Comparison of ENCODE assay signal across 17 mouse cellular contexts in genomic region chr1:82946029-82946428, GRCm38 (mm10). TPM values are rescaled to one million over a fixed set of nuclear protein-coding genes. Genes with fewer than 3 reads are reported as not detected.
DNase-seq lines count a peak whose midpoint lies in the region; ATAC-seq and TF ChIP-seq lines count a peak whose summit lies in the region.
"Not testable (repeated sequence)": the region's sequence is repeated elsewhere in the genome, so short reads cannot be mapped to it uniquely, and the experiment has no call there.
"Had no signal": no experiment of that assay in that cellular context is flagged by ENCODE, and none has a peak within 500 bp of the region (broad histone marks: within the 10 kb centered on the region; RNA-seq: fewer than 3 reads in every experiment).

No protein-coding gene starts in this region.

- TF ChIP-seq EP300 in lung, postnatal 0 days (IDR thresholded peaks at IDR 0.05), result not testable (repeated sequence)

- DNase-seq in T-cell, adult 2 months (ENCODE audit: low spot score), result peak; percentile 36
- DNase-seq in lung, postnatal 0 days (ENCODE audit: low spot score), result not testable (repeated sequence)
- DNase-seq in naive thymus-derived CD4-positive, alpha-beta T cell, adult 2 months (ENCODE audit: low read depth), result peak; percentile 26
- DNase-seq in thymus, postnatal 14 days, result peak; percentile 6

- 0 out of 2 replicates have a peak, but pooled peaks have one; percentile 5 for TF ChIP-seq CTCF in lung, postnatal 0 days (IDR thresholded peaks at IDR 0.05)

- H3K9me3 ChIP-seq in lung, postnatal 0 days (ENCODE audit: low read length), result not testable (repeated sequence)

- not testable (repeated sequence) for H3K4me2 ChIP-seq in lung, postnatal 0 days (replicated peaks; ENCODE audit: low read depth, low read length)

- H3K4me1 ChIP-seq in lung, postnatal 0 days (ENCODE audit: insufficient read depth, low read depth, low read length), result not testable (repeated sequence)

- H3K27me3 ChIP-seq in lung, postnatal 0 days (replicated peaks; ENCODE audit: insufficient read depth, low read length), result not testable (repeated sequence)

- H3K4me3 ChIP-seq in lung, postnatal 0 days (ENCODE audit: low read depth, low read length), result not testable (repeated sequence)

- H3K36me3 ChIP-seq in lung, postnatal 0 days (ENCODE audit: insufficient read depth, low read length), result not testable (repeated sequence)

- peak; percentile 60 for ATAC-seq in CD4-positive, CD25-positive, alpha-beta regulatory T cell, adult 4 months
- not testable (repeated sequence) for ATAC-seq in lung, postnatal 0 days

- H3K27ac ChIP-seq in lung, postnatal 0 days (ENCODE audit: low read length), result not testable (repeated sequence)

- H3K9ac ChIP-seq in lung, postnatal 0 days (replicated peaks; ENCODE audit: low read depth), result not testable (repeated sequence)

- WGBS in lung, postnatal 0 days, result 100% methylated on average over 2 of the region's 2 CpGs

RNA-seq across cellular contexts. Expression of gene A030003K21Rik, which starts 2.8 kb away (rescaled TPM):
- polyA plus RNA-seq in CD4-positive, CD25-positive, alpha-beta regulatory T cell, adult 4 months (2017; shearing (Covaris generic)), result not detected
- polyA plus RNA-seq in lung, postnatal 0 days (2015; fragmentation: Nextera tagmentation; extraction: Ambion mirVana), result not detected in 2 replicates
- polyA plus RNA-seq: adrenal gland, adult 2 months; brain, embryonic 14.5 days; embryonic facial prominence, embryonic 11.5 days; embryonic facial prominence, embryonic 13.5 days; erythroblast, embryonic 14.5 days; forebrain, embryonic 10.5 days; forebrain, embryonic 12.5 days; forebrain, embryonic 14.5 days; forebrain, embryonic 16.5 days; frontal cortex, adult 2 months; G1E; Patski had no signal

RNA-seq across cellular contexts. Expression of gene Gm7544, which starts 9.8 kb away (rescaled TPM):
- polyA plus RNA-seq in CD4-positive, CD25-positive, alpha-beta regulatory T cell, adult 4 months (2017; shearing (Covaris generic)), result not detected
- not detected in 2 replicates for polyA plus RNA-seq in lung, postnatal 0 days (2015; fragmentation: Nextera tagmentation; extraction: Ambion mirVana)
- polyA plus RNA-seq: adrenal gland, adult 2 months; brain, embryonic 14.5 days; embryonic facial prominence, embryonic 11.5 days; embryonic facial prominence, embryonic 13.5 days; erythroblast, embryonic 14.5 days; forebrain, embryonic 10.5 days; forebrain, embryonic 12.5 days; forebrain, embryonic 14.5 days; forebrain, embryonic 16.5 days; frontal cortex, adult 2 months; G1E; Patski had no signal

RNA-seq across cellular contexts. Expression of gene Gm47955, which starts 14.1 kb away (rescaled TPM):
- not detected for polyA plus RNA-seq in CD4-positive, CD25-positive, alpha-beta regulatory T cell, adult 4 months (2017; shearing (Covaris generic))
- polyA plus RNA-seq in lung, postnatal 0 days (2015; fragmentation: Nextera tagmentation; extraction: Ambion mirVana), result not detected in 2 replicates
- polyA plus RNA-seq: adrenal gland, adult 2 months; brain, embryonic 14.5 days; embryonic facial prominence, embryonic 11.5 days; embryonic facial prominence, embryonic 13.5 days; erythroblast, embryonic 14.5 days; forebrain, embryonic 10.5 days; forebrain, embryonic 12.5 days; forebrain, embryonic 14.5 days; forebrain, embryonic 16.5 days; frontal cortex, adult 2 months; G1E; Patski had no signal

RNA-seq across cellular contexts. Expression of gene Gm6217, which starts 14.8 kb away (rescaled TPM):
- not detected for polyA plus RNA-seq in CD4-positive, CD25-positive, alpha-beta regulatory T cell, adult 4 months (2017; shearing (Covaris generic))
- polyA plus RNA-seq in lung, postnatal 0 days (2015; fragmentation: Nextera tagmentation; extraction: Ambion mirVana), result not detected in 2 replicates
- polyA plus RNA-seq: adrenal gland, adult 2 months; brain, embryonic 14.5 days; embryonic facial prominence, embryonic 11.5 days; embryonic facial prominence, embryonic 13.5 days; erythroblast, embryonic 14.5 days; forebrain, embryonic 10.5 days; forebrain, embryonic 12.5 days; forebrain, embryonic 14.5 days; forebrain, embryonic 16.5 days; frontal cortex, adult 2 months; G1E; Patski had no signal

RNA-seq across cellular contexts. Expression of gene A030014E15Rik, which starts 21.3 kb away (rescaled TPM):
- not detected for polyA plus RNA-seq in CD4-positive, CD25-positive, alpha-beta regulatory T cell, adult 4 months (2017; shearing (Covaris generic))
- polyA plus RNA-seq in lung, postnatal 0 days (2015; fragmentation: Nextera tagmentation; extraction: Ambion mirVana), result not detected in 2 replicates
- polyA plus RNA-seq: adrenal gland, adult 2 months; brain, embryonic 14.5 days; embryonic facial prominence, embryonic 11.5 days; embryonic facial prominence, embryonic 13.5 days; erythroblast, embryonic 14.5 days; forebrain, embryonic 10.5 days; forebrain, embryonic 12.5 days; forebrain, embryonic 14.5 days; forebrain, embryonic 16.5 days; G1E; Patski had no signal
